Mouse (Mus musculus): ENCODE results near the gene Robo1.

DNA sequence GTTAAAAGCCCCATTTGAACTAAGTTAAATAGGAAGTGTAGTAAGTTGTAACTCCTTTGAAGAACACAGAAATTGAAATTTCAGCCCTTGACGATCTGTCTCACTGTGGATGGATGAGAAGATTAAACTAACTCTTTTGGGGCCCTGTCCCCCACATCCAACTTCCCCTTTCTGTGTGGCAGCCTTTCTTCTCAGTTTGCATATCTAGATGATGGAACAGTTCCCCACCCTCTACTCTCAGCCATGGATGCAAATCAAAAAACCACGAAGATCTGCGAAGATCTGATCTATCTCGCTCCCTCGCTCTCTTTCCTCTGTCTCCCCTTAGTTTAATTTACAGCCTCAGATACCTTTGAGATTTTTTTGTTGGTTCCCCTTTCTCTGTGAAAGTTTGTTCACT lies 357.3 kb downstream of the Robo1 start:
- no peak for TF ChIP-seq POLR2A (IDR thresholded peaks at IDR 0.05; ENCODE audit: insufficient read depth, low read length)
- no peak for TF ChIP-seq CTCF (IDR thresholded peaks at IDR 0.05; ENCODE audit: low read depth, low read length)
